Mouse (Mus musculus): Measurements from ENCODE around the gene Pithd1.
"Not testable (repeated sequence)": the region's sequence is repeated elsewhere in the genome, so short reads cannot be mapped to it uniquely, and the experiment has no call there.

Gene Pithd1

GRCm38 (mm10) chr4:135961709-135962108, 25.4 kb downstream of the Pithd1 start:
- no peak for DNase-seq (ENCODE audit: low spot score in 2 of 2)

GRCm38 (mm10) chr4:135960717-135961116, 26.3 kb downstream of the Pithd1 start:
- peak; percentile 57 to 73 for DNase-seq (ENCODE audit: low spot score in 2 of 2)

- DNase-seq (ENCODE audit: low spot score in 2 of 2): no peak
These were observed 28.7 kb downstream of the Pithd1 start for GRCm38 (mm10) chr4:135958354-135958753.

GRCm38 (mm10) chr4:135955886-135956285, 31.2 kb downstream of the Pithd1 start:
- no peak for DNase-seq (ENCODE audit: low spot score in 2 of 2)

GRCm38 (mm10) chr4:135954241-135954640, 32.8 kb downstream of the Pithd1 start:
- DNase-seq (ENCODE audit: low spot score in 2 of 2): peak in 1 of 2 experiments; percentile 64

GRCm38 (mm10) chr4:135953179-135953578, 33.9 kb downstream of the Pithd1 start:
- DNase-seq (ENCODE audit: low spot score in 2 of 2): no peak

GRCm38 (mm10) chr4:135951505-135951904, 35.6 kb downstream of the Pithd1 start:
- no peak for DNase-seq (ENCODE audit: low spot score in 2 of 2)

- DNase-seq (ENCODE audit: low spot score in 2 of 2): no peak
These were observed 36.7 kb downstream of the Pithd1 start for GRCm38 (mm10) chr4:135950365-135950764.

- no peak for DNase-seq (ENCODE audit: low spot score in 2 of 2)
These were observed 37.2 kb downstream of the Pithd1 start for GRCm38 (mm10) chr4:135949911-135950310.

GRCm38 (mm10) chr4:135949475-135949874, 37.6 kb downstream of the Pithd1 start:
- DNase-seq (ENCODE audit: low spot score in 2 of 2): no peak

GRCm38 (mm10) chr4:135948142-135948541, 38.9 kb downstream of the Pithd1 start:
- DNase-seq (ENCODE audit: low spot score in 2 of 2): no peak

- no peak for DNase-seq (ENCODE audit: low spot score in 2 of 2)
These were observed 40.3 kb downstream of the Pithd1 start for GRCm38 (mm10) chr4:135946659-135947301.

GRCm38 (mm10) chr4:135946278-135946658, 40.8 kb downstream of the Pithd1 start, which contains the start of gene Hmgcl:
Gene Hmgcl (plus strand): TSS chr4:135946448.
- peak; percentile 91 to 96 for DNase-seq (ENCODE audit: low spot score in 2 of 2)

GRCm38 (mm10) chr4:135945706-135946105, 41.4 kb downstream of the Pithd1 start:
- DNase-seq (ENCODE audit: low spot score in 2 of 2): no peak

- DNase-seq (ENCODE audit: low spot score in 2 of 2): no peak
These were observed 43.7 kb downstream of the Pithd1 start for GRCm38 (mm10) chr4:135943389-135943788.

GRCm38 (mm10) chr4:135942193-135942592, 44.9 kb downstream of the Pithd1 start:
- no peak for DNase-seq (ENCODE audit: low spot score in 2 of 2)

- DNase-seq (ENCODE audit: low spot score in 2 of 2): not testable (repeated sequence)
These were observed 46.0 kb downstream of the Pithd1 start for GRCm38 (mm10) chr4:135941026-135941425.

- DNase-seq (ENCODE audit: low spot score in 2 of 2): no peak
These were observed 48.2 kb downstream of the Pithd1 start for GRCm38 (mm10) chr4:135938858-135939257.

GRCm38 (mm10) chr4:135935502-135935901, 51.6 kb downstream of the Pithd1 start:
- no peak for DNase-seq (ENCODE audit: low spot score in 2 of 2)

- no peak for DNase-seq (ENCODE audit: low spot score in 2 of 2)
These were observed 52.2 kb downstream of the Pithd1 start for GRCm38 (mm10) chr4:135934708-135935500.

GRCm38 (mm10) chr4:135931832-135932231, 55.2 kb downstream of the Pithd1 start:
- no peak for DNase-seq (ENCODE audit: low spot score in 2 of 2)

GRCm38 (mm10) chr4:135930239-135930638, 56.8 kb downstream of the Pithd1 start:
- DNase-seq (ENCODE audit: low spot score in 2 of 2): no peak

GRCm38 (mm10) chr4:135929828-135930227, 57.2 kb downstream of the Pithd1 start:
- no peak for DNase-seq (ENCODE audit: low spot score in 2 of 2)
